Mouse (Mus musculus) liver, adult 2 months (tissue): ENCODE data around the gene Pepd.

Source experiments
- CTCF ChIP-seq: fragments of 200-500 bp; IDR thresholded peaks from 2 replicates; pipeline ENCODE4 v1.5.1; 2011; ENCODE audit warnings: low read depth, low read length, control low read depth
- POLR2A ChIP-seq: fragments of 200-500 bp; IDR thresholded peaks from 2 replicates; pipeline ENCODE4 v1.6.1; 2011; ENCODE audit warnings: low read length, control low read depth; ENCODE audit not compliant: insufficient read depth; ENCODE audit errors: extremely low read depth

DNA sequence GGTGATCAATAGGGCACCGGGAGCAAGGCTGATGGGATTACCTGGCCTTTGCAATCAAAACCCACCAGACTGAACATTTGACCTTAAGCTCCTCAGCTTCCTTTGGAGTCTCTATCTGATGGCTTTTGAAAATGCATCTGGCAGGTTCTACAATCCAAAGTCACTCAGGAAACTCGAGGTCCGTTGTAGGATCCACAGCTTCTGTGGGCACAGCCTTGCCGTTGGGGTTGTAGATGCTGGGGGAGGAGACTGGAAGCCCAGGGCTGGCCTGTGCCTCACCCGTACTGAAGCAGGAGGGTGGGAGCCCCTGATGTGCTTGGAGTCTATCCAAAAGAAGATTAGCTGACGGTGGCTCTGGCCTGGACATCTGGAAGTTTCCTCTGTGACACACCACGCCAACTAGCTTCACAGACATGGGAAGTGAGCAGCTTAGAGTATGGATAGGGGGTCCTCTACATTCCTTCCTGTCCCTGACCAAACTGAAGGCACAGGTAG lies 18.1 kb downstream of the Pepd start:
- no peak for TF ChIP-seq CTCF
- TF ChIP-seq POLR2A, result no peak
